ENCODE assay signal across 7 mouse cellular contexts in the genomic region with DNA sequence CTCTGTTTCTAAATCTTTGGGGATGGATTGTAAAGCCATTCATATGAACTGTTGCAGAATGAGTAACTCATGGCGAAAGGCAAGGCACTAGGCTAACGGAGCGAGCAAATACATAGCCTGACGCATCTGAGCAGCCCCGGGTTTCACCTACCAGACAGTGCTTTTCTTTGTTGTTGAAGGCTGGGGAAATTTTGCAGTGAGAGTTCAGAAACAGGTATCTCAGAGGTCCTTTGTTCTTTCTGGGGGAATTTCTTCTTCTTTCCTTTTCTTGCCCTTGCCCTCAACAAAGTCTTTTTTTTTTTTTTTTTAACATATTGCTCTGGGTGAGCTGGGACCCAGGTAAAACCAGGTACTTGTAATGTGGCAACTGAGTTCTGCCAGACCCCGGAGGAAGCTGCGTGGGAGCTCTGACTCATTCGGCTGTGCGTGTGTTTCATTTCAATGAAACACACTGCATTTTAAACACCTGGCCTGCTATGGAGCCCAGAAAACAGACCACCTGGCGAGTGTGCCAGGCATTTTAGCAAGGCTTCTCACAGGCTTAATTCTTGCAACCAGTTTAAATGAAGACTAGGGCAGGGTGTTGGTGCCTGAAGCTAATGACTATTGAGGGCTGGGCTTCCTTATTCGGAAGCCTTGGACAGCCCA. TPM values are rescaled to one million over a fixed set of nuclear protein-coding genes. Genes with fewer than 3 reads are reported as not detected.
DNase-seq lines count a peak whose midpoint lies in the region; ATAC-seq lines count a peak whose summit lies in the region.

A gene (plus strand): TSS at position 484 of the 648 bp plus-strand sequence.

- H3K9ac ChIP-seq in lung, embryonic 15.5 days: 0 out of 2 replicates have a peak within 1 kb of the TSS, but pooled peaks have one; percentile 24
- peak within 1 kb of the TSS; percentile 29; the same call in 1 of the 2 replicates for H3K9ac ChIP-seq in intestine, embryonic 14.5 days (ENCODE audit: low read length)
- no peak within 1 kb of the TSS for H3K9ac ChIP-seq in liver, embryonic 16.5 days (ENCODE audit: low read depth, low read length)

- H3K4me3 ChIP-seq in lung, embryonic 15.5 days: peak within 1 kb of the TSS; percentile 28
- H3K4me3 ChIP-seq in forebrain, embryonic 10.5 days: peak within 1 kb of the TSS; percentile 51
- H3K4me3 ChIP-seq in intestine, embryonic 14.5 days (ENCODE audit: low read depth, low read length): peak within 1 kb of the TSS; percentile 28
- H3K4me3 ChIP-seq in liver, embryonic 16.5 days (ENCODE audit: low read depth, low read length): peak within 1 kb of the TSS; percentile 22

- H3K27ac ChIP-seq in lung, embryonic 15.5 days: no peak within 1 kb of the TSS
- peak within 1 kb of the TSS; percentile 80 for H3K27ac ChIP-seq in forebrain, embryonic 10.5 days
- no peak within 1 kb of the TSS for H3K27ac ChIP-seq in intestine, embryonic 14.5 days (ENCODE audit: low read depth)
- no peak within 1 kb of the TSS for H3K27ac ChIP-seq in liver, embryonic 16.5 days (ENCODE audit: low read length)

- peaks cover 10% of the 10 kb centered on the region for H3K4me1 ChIP-seq in lung, embryonic 15.5 days
- peaks cover 34% of the 10 kb centered on the region for H3K4me1 ChIP-seq in forebrain, embryonic 10.5 days
- H3K4me1 ChIP-seq in intestine, embryonic 14.5 days (replicated peaks; ENCODE audit: control insufficient read depth, insufficient read depth, low read length): peaks cover 8% of the 10 kb centered on the region
- no peaks in the 10 kb centered on the region for H3K4me1 ChIP-seq in liver, embryonic 16.5 days (ENCODE audit: control insufficient read depth, low read depth, low read length)

- DNase-seq in lung, postnatal 36 days: no peak
- no peak for DNase-seq in forebrain, embryonic 10.5 days (ENCODE audit: extremely low spot score, low spot score)
- no peak for DNase-seq in intestine, embryonic 14.5 days (ENCODE audit: low spot score)
- DNase-seq in spleen, postnatal 10 days (ENCODE audit: low spot score in 2 of 2): no peak
- no peak for DNase-seq in thymus, postnatal 4 days

- H3K9me3 ChIP-seq in lung, embryonic 15.5 days: no peaks in the 10 kb centered on the region
- no peaks in the 10 kb centered on the region for H3K9me3 ChIP-seq in forebrain, embryonic 10.5 days
- no peaks in the 10 kb centered on the region for H3K9me3 ChIP-seq in intestine, embryonic 14.5 days (ENCODE audit: control insufficient read depth, low read length)
- no peaks in the 10 kb centered on the region for H3K9me3 ChIP-seq in liver, embryonic 16.5 days (replicated peaks; ENCODE audit: control insufficient read depth, low read length)

- WGBS in lung, embryonic 15.5 days: 59% methylated on average over 11 of the region's 11 CpGs
- 56% methylated on average over 11 of the region's 11 CpGs for WGBS in forebrain, embryonic 10.5 days
- WGBS in intestine, embryonic 14.5 days: 58% methylated on average over 11 of the region's 11 CpGs
- WGBS in liver, embryonic 16.5 days (ENCODE audit: insufficient replicate concordance): 64% methylated on average over 11 of the region's 11 CpGs

- peak within 1 kb of the TSS; percentile 63 for H3K4me2 ChIP-seq in lung, embryonic 15.5 days
- H3K4me2 ChIP-seq in intestine, embryonic 14.5 days (ENCODE audit: low read length): peak within 1 kb of the TSS; percentile 61
- H3K4me2 ChIP-seq in liver, embryonic 16.5 days (ENCODE audit: low read depth, low read length): peak within 1 kb of the TSS; percentile 43

- H3K27me3 ChIP-seq in lung, embryonic 15.5 days: peaks cover 29% of the 10 kb centered on the region
- H3K27me3 ChIP-seq in forebrain, embryonic 10.5 days (ENCODE audit: poor library complexity, severe bottlenecking): peaks cover 66% of the 10 kb centered on the region
- peaks cover 29% of the 10 kb centered on the region for H3K27me3 ChIP-seq in intestine, embryonic 14.5 days (replicated peaks; ENCODE audit: control insufficient read depth, insufficient read depth, low read length)
- peaks cover 4% of the 10 kb centered on the region for H3K27me3 ChIP-seq in liver, embryonic 16.5 days (ENCODE audit: control insufficient read depth, insufficient read depth, low read depth, low read length)

- no peaks in the 10 kb centered on the region for H3K36me3 ChIP-seq in lung, embryonic 15.5 days
- H3K36me3 ChIP-seq in forebrain, embryonic 10.5 days (replicated peaks): no peaks in the 10 kb centered on the region
- H3K36me3 ChIP-seq in intestine, embryonic 14.5 days (ENCODE audit: control insufficient read depth, insufficient read depth, low read length): no peaks in the 10 kb centered on the region
- no peaks in the 10 kb centered on the region for H3K36me3 ChIP-seq in liver, embryonic 16.5 days (ENCODE audit: control insufficient read depth, insufficient read depth)

- no peak for ATAC-seq in lung, embryonic 15.5 days (ENCODE audit: borderline replicate concordance, extremely low read depth, low FRiP score, low TSS enrichment)
- no peak for ATAC-seq in intestine, embryonic 14.5 days (replicated peaks; ENCODE audit: low FRiP score, low TSS enrichment, low read depth)
- no peak for ATAC-seq in liver, embryonic 16.5 days (ENCODE audit: low read depth)

RNA-seq across cellular contexts. Expression of the gene that starts here (rescaled TPM):
- 134 and 135 TPM in 2 replicates for polyA plus RNA-seq in lung, embryonic 15.5 days (2015; fragmentation: Nextera tagmentation; extraction: Ambion mirVana)
- 86.7 and 89.5 TPM in 2 replicates for polyA plus RNA-seq in forebrain, embryonic 10.5 days (2016; fragmentation: Nextera tagmentation; extraction: Ambion mirVana)
- polyA plus RNA-seq in intestine, embryonic 14.5 days (2014; fragmentation: Nextera tagmentation; extraction: Ambion mirVana): 266 and 288 TPM in 2 replicates
- polyA plus RNA-seq in liver, embryonic 16.5 days (2015; fragmentation: Nextera tagmentation; extraction: Ambion mirVana): 20.5 and 24.6 TPM in 2 replicates
